ENCODE assay signal across 13 mouse cellular contexts in genomic region chr4:109052282-109052681, GRCm38 (mm10). TPM values are rescaled to one million over a fixed set of nuclear protein-coding genes. Genes with fewer than 3 reads are reported as not detected.
A peak's percentile ranks its signal among the peaks of the same experiment; 100 is the strongest.
DNase-seq lines count a peak whose midpoint lies in the region; ATAC-seq and TF ChIP-seq lines count a peak whose summit lies in the region.
"Had no signal": no experiment of that assay in that cellular context is flagged by ENCODE, and none has a peak within 500 bp of the region (broad histone marks: within the 10 kb centered on the region; RNA-seq: fewer than 3 reads in every experiment).

No protein-coding gene starts in this region.

- H3K4me2 ChIP-seq in hindbrain, embryonic 13.5 days: no peak overlapping the region
- no peak overlapping the region for H3K4me2 ChIP-seq in hindbrain, embryonic 16.5 days (ENCODE audit: low read length)
- H3K4me2 ChIP-seq in midbrain, embryonic 12.5 days (replicated peaks): no peak overlapping the region
- no peak overlapping the region for H3K4me2 ChIP-seq in midbrain, postnatal 0 days (ENCODE audit: low read depth, low read length, poor library complexity, severe bottlenecking)
- H3K4me2 ChIP-seq in hindbrain, embryonic 15.5 days: no peak overlapping the region
- H3K4me2 ChIP-seq in midbrain, embryonic 16.5 days (ENCODE audit: low read length): no peak overlapping the region
- H3K4me2 ChIP-seq: stomach, embryonic 15.5 days had no signal

- no peaks in the 10 kb centered on the region for H3K9me3 ChIP-seq in hindbrain, embryonic 13.5 days
- no peaks in the 10 kb centered on the region for H3K9me3 ChIP-seq in hindbrain, embryonic 16.5 days (ENCODE audit: control insufficient read depth, low read length)
- no peaks in the 10 kb centered on the region for H3K9me3 ChIP-seq in midbrain, embryonic 12.5 days
- H3K9me3 ChIP-seq in midbrain, postnatal 0 days (ENCODE audit: low read length): no peaks in the 10 kb centered on the region
- no peaks in the 10 kb centered on the region for H3K9me3 ChIP-seq in hindbrain, embryonic 15.5 days
- no peaks in the 10 kb centered on the region for H3K9me3 ChIP-seq in midbrain, embryonic 16.5 days (replicated peaks; ENCODE audit: control insufficient read depth, low read length, poor library complexity, severe bottlenecking)
- H3K9me3 ChIP-seq: stomach, embryonic 15.5 days had no signal

- no peak overlapping the region for H3K4me3 ChIP-seq in hindbrain, embryonic 13.5 days
- H3K4me3 ChIP-seq in hindbrain, embryonic 16.5 days (ENCODE audit: low read length): no peak overlapping the region
- H3K4me3 ChIP-seq in midbrain, embryonic 12.5 days: no peak overlapping the region
- H3K4me3 ChIP-seq in midbrain, postnatal 0 days (ENCODE audit: low read depth, low read length): no peak overlapping the region
- no peak overlapping the region for H3K4me3 ChIP-seq in hindbrain, embryonic 15.5 days
- no peak overlapping the region for H3K4me3 ChIP-seq in midbrain, embryonic 16.5 days (ENCODE audit: low read depth, low read length)
- H3K4me3 ChIP-seq: gastrocnemius, adult 2 months; stomach, embryonic 15.5 days had no signal

- peaks cover 11% of the 10 kb centered on the region for H3K4me1 ChIP-seq in hindbrain, embryonic 13.5 days (replicated peaks)
- no peaks in the 10 kb centered on the region for H3K4me1 ChIP-seq in hindbrain, embryonic 16.5 days (ENCODE audit: control insufficient read depth, insufficient read depth, low read depth, low read length)
- H3K4me1 ChIP-seq in midbrain, embryonic 12.5 days: no peaks in the 10 kb centered on the region
- H3K4me1 ChIP-seq in midbrain, postnatal 0 days (ENCODE audit: insufficient read depth, low read length): no peaks in the 10 kb centered on the region
- no peaks in the 10 kb centered on the region for H3K4me1 ChIP-seq in hindbrain, embryonic 15.5 days (replicated peaks)
- H3K4me1 ChIP-seq in midbrain, embryonic 16.5 days (ENCODE audit: control insufficient read depth, insufficient read depth, low read length): no peaks in the 10 kb centered on the region
- H3K4me1 ChIP-seq: stomach, embryonic 15.5 days had no signal

- H3K27ac ChIP-seq in hindbrain, embryonic 13.5 days: 0 out of 2 replicates have a peak overlapping the region, but pooled peaks have one; percentile 32
- no peak overlapping the region for H3K27ac ChIP-seq in hindbrain, embryonic 16.5 days (ENCODE audit: low read depth, low read length)
- 0 out of 2 replicates have a peak overlapping the region, but pooled peaks have one; percentile 0 for H3K27ac ChIP-seq in midbrain, embryonic 12.5 days (replicated peaks)
- H3K27ac ChIP-seq in midbrain, postnatal 0 days (ENCODE audit: low read depth, low read length): no peak overlapping the region; the same call in 1 of the 2 replicates
- peak overlapping the region; percentile 45; the same call in 1 of the 2 replicates for H3K27ac ChIP-seq in hindbrain, embryonic 15.5 days (replicated peaks)
- peak overlapping the region; percentile 47; the same call in 1 of the 2 replicates for H3K27ac ChIP-seq in midbrain, embryonic 16.5 days (ENCODE audit: low read length)
- H3K27ac ChIP-seq: gastrocnemius, adult 2 months; stomach, embryonic 15.5 days had no signal

- H3K27me3 ChIP-seq in hindbrain, embryonic 13.5 days: no peaks in the 10 kb centered on the region
- H3K27me3 ChIP-seq in hindbrain, embryonic 16.5 days (replicated peaks; ENCODE audit: control insufficient read depth, insufficient read depth, low read length): no peaks in the 10 kb centered on the region
- no peaks in the 10 kb centered on the region for H3K27me3 ChIP-seq in midbrain, embryonic 12.5 days
- H3K27me3 ChIP-seq in midbrain, postnatal 0 days (ENCODE audit: insufficient read depth, low read length): no peaks in the 10 kb centered on the region
- H3K27me3 ChIP-seq in hindbrain, embryonic 15.5 days: no peaks in the 10 kb centered on the region
- H3K27me3 ChIP-seq in midbrain, embryonic 16.5 days (ENCODE audit: control insufficient read depth, insufficient read depth, low read depth, low read length): no peaks in the 10 kb centered on the region
- H3K27me3 ChIP-seq: stomach, embryonic 15.5 days had no signal

- H3K9ac ChIP-seq in hindbrain, embryonic 13.5 days: no peak overlapping the region
- no peak overlapping the region for H3K9ac ChIP-seq in hindbrain, embryonic 16.5 days (ENCODE audit: low read depth, low read length)
- no peak overlapping the region for H3K9ac ChIP-seq in midbrain, embryonic 12.5 days (replicated peaks)
- no peak overlapping the region for H3K9ac ChIP-seq in midbrain, postnatal 0 days (replicated peaks; ENCODE audit: low read length, poor library complexity, severe bottlenecking)
- no peak overlapping the region for H3K9ac ChIP-seq in hindbrain, embryonic 15.5 days
- H3K9ac ChIP-seq in midbrain, embryonic 16.5 days (ENCODE audit: low read depth, low read length): no peak overlapping the region
- H3K9ac ChIP-seq: stomach, embryonic 15.5 days had no signal

- peaks cover 72% of the 10 kb centered on the region for H3K36me3 ChIP-seq in hindbrain, embryonic 13.5 days
- H3K36me3 ChIP-seq in hindbrain, embryonic 16.5 days (ENCODE audit: control insufficient read depth, insufficient read depth, low read length): peaks cover 32% of the 10 kb centered on the region
- H3K36me3 ChIP-seq in midbrain, embryonic 12.5 days: peaks cover 75% of the 10 kb centered on the region
- peaks cover 56% of the 10 kb centered on the region for H3K36me3 ChIP-seq in midbrain, postnatal 0 days (ENCODE audit: insufficient read depth, low read length)
- peaks cover 64% of the 10 kb centered on the region for H3K36me3 ChIP-seq in hindbrain, embryonic 15.5 days
- H3K36me3 ChIP-seq in midbrain, embryonic 16.5 days (ENCODE audit: control insufficient read depth, insufficient read depth, low read length): peaks cover 31% of the 10 kb centered on the region

- ATAC-seq in hindbrain, embryonic 13.5 days (ENCODE audit: low FRiP score): no peak
- no peak for ATAC-seq in hindbrain, embryonic 16.5 days
- no peak for ATAC-seq in midbrain, embryonic 12.5 days (ENCODE audit: low FRiP score, low read depth)
- no peak for ATAC-seq in midbrain, postnatal 0 days (ENCODE audit: low FRiP score)
- ATAC-seq in hindbrain, embryonic 15.5 days (ENCODE audit: low FRiP score, low read depth): no peak
- no peak for ATAC-seq in midbrain, embryonic 16.5 days

- TF ChIP-seq CTCF in midbrain, postnatal 0 days (IDR thresholded peaks at IDR 0.05): no peak

- 43% methylated on average over 1 of the region's 1 CpGs for WGBS in hindbrain, embryonic 13.5 days
- WGBS in hindbrain, embryonic 16.5 days: 43% methylated on average over 1 of the region's 1 CpGs
- no CpG with 5 or more reads among the region's 1 CpGs for WGBS in midbrain, embryonic 12.5 days
- 91% methylated on average over 1 of the region's 1 CpGs for WGBS in midbrain, postnatal 0 days
- WGBS in hindbrain, embryonic 15.5 days: 38% methylated on average over 1 of the region's 1 CpGs
- WGBS in midbrain, embryonic 16.5 days: 50% methylated on average over 1 of the region's 1 CpGs

- DNase-seq in midbrain, postnatal 0 days (ENCODE audit: low spot score): no peak
- no peak for DNase-seq in layer of hippocampus, adult 8-10 months (ENCODE audit: low spot score in 2 of 2)
- no peak for DNase-seq in Muller cell, postnatal 12 days (ENCODE audit: inconsistent ontology term)
- DNase-seq: adrenal gland, postnatal 10 days; gastrocnemius, adult 2 months; heart, postnatal 10 days; right cerebral cortex, postnatal 25 days had no signal

RNA-seq across cellular contexts. Expression of gene Nrd1, which starts 51.8 kb away (rescaled TPM):
- polyA plus RNA-seq in hindbrain, embryonic 13.5 days (2015; fragmentation: Nextera tagmentation; extraction: Ambion mirVana): 78.7 and 85.0 TPM in 2 replicates
- polyA plus RNA-seq in hindbrain, embryonic 16.5 days (2015; fragmentation: Nextera tagmentation; extraction: Ambion mirVana): 69.8 and 69.9 TPM in 2 replicates
- 107 and 112 TPM in 2 replicates for polyA plus RNA-seq in midbrain, embryonic 12.5 days (2016; fragmentation: Nextera tagmentation; extraction: Ambion mirVana)
- 63.8 and 64.6 TPM in 2 replicates for total RNA-seq in midbrain, postnatal 0 days (2014; rRNA removed)
- polyA plus RNA-seq in midbrain, postnatal 0 days (2015; fragmentation: Nextera tagmentation; extraction: Ambion mirVana): 46.0 and 61.4 TPM in 2 replicates
- 71.5 and 73.6 TPM in 2 replicates for polyA plus RNA-seq in hindbrain, embryonic 15.5 days (2015; fragmentation: Nextera tagmentation; extraction: Ambion mirVana)
- 73.6 and 83.2 TPM in 2 replicates for polyA plus RNA-seq in midbrain, embryonic 16.5 days (2015; fragmentation: Nextera tagmentation; extraction: Ambion mirVana)
- total RNA-seq in layer of hippocampus, adult 8-10 months (2022): 100 to 1,000 TPM; 116 to 149 (median 131) TPM

Comparison
In these comparisons a context has a peak if more than half of its experiments do, and no peak if none do; other contexts are left out.
1. H3K27ac ChIP-seq: peak in hindbrain, embryonic 13.5 days (single experiment), midbrain, embryonic 12.5 days (single experiment), hindbrain, embryonic 15.5 days (single experiment) and midbrain, embryonic 16.5 days (single experiment); none in hindbrain, embryonic 16.5 days (single experiment) and midbrain, postnatal 0 days (single experiment).